Mouse (Mus musculus) MEL (cell line): Measurements from ENCODE around the gene Ube2e1. TPM values are rescaled to one million over a fixed set of nuclear protein-coding genes. Genes with fewer than 3 reads are reported as not detected.
"Not testable (repeated sequence)": the region's sequence is repeated elsewhere in the genome, so short reads cannot be mapped to it uniquely, and the experiment has no call there.

Source experiments
- DNase-seq: peaks from one replicate; pipeline ENCODE4 v3.0.0; 2011; ENCODE audit warnings: low read depth, low spot score
- H3K27ac ChIP-seq: 2 replicates; pipeline ENCODE4 v1.5.1; 2012; ENCODE audit warnings: low read depth, mild to moderate bottlenecking, control low read depth, low read length, moderate library complexity; ENCODE audit not compliant: control insufficient read depth
- H3K27me3 ChIP-seq, 2 experiments: fragments of 150-350 bp in 1 of 2; sonication (generic) in 1 of 2; 2 replicates each; pipeline ENCODE4 v1.6.1; 2012; ENCODE audit warnings: low read length in 2 of 2, mild to moderate bottlenecking in 2 of 2, improper control_type of control experiment in 1 of 2, moderate library complexity in 1 of 2; ENCODE audit not compliant: insufficient read depth in 2 of 2, control insufficient read depth in 1 of 2
- H3K36me3 ChIP-seq, 2 experiments: 2 replicates each; pipeline ENCODE4 v1.6.1; 2012 to 2014; ENCODE audit warnings: low read length in 2 of 2, improper control_type of control experiment in 1 of 2, inconsistent platforms in 1 of 2, mild to moderate bottlenecking in 1 of 2; ENCODE audit not compliant: insufficient read depth in 2 of 2, control insufficient read depth in 1 of 2
- H3K4me1 ChIP-seq, 2 experiments: fragments of 150-350 bp in 1 of 2; sonication (generic) in 1 of 2; 2 replicates each; pipeline ENCODE4 v1.6.1; 2012; ENCODE audit warnings: low read length in 2 of 2, improper control_type of control experiment in 1 of 2, mild to moderate bottlenecking in 1 of 2; ENCODE audit not compliant: insufficient read depth in 2 of 2, control insufficient read depth in 1 of 2
- H3K4me3 ChIP-seq, 2 experiments: fragments of 150-350 bp in 1 of 2; sonication (generic) in 1 of 2; 2 replicates each; pipeline ENCODE4 v1.5.1; 2012; ENCODE audit warnings: low read depth in 2 of 2, low read length in 2 of 2, mild to moderate bottlenecking in 2 of 2, moderate library complexity in 2 of 2, control low read depth in 1 of 2, improper control_type of control experiment in 1 of 2; ENCODE audit not compliant: control insufficient read depth in 1 of 2, insufficient read depth in 1 of 2
- H3K79me2 ChIP-seq: 2 replicates; pipeline ENCODE4 v1.6.1; 2012; ENCODE audit warnings: mild to moderate bottlenecking, low read length, moderate library complexity; ENCODE audit not compliant: control insufficient read depth, poor library complexity, insufficient read depth
- H3K9ac ChIP-seq: 2 replicates; pipeline ENCODE4 v1.6.1; 2012; ENCODE audit warnings: low read depth, mild to moderate bottlenecking, control low read depth, low read length, moderate library complexity; ENCODE audit not compliant: control insufficient read depth, poor library complexity, severe bottlenecking
- H3K9me3 ChIP-seq: fragments of 150-350 bp; sonication (generic); replicated peaks from 2 replicates; pipeline ENCODE4 v1.6.1; 2012; ENCODE audit warnings: mild to moderate bottlenecking, low read length, improper control_type of control experiment, moderate library complexity; ENCODE audit not compliant: insufficient read depth
- CHD1 ChIP-seq: IDR thresholded peaks from 2 replicates; pipeline ENCODE4 v1.6.1; 2012; ENCODE audit warnings: low read depth, mild to moderate bottlenecking, inconsistent platforms, low read length, improper control_type of control experiment
- EP300 ChIP-seq, 2 experiments: IDR thresholded peaks; 2 replicates each; pipeline ENCODE4 v1.6.1; 2011; ENCODE audit warnings: improper control_type of control experiment in 2 of 2, low read length in 2 of 2, low read depth in 1 of 2, mild to moderate bottlenecking in 1 of 2
- ETS1 ChIP-seq: IDR thresholded peaks from 2 replicates; pipeline ENCODE4 v1.6.1; 2012; ENCODE audit warnings: low read depth, mild to moderate bottlenecking, inconsistent platforms, low read length, improper control_type of control experiment, moderate library complexity
- GATA1 ChIP-seq: IDR thresholded peaks from 2 replicates; pipeline ENCODE4 v1.6.1; 2011; ENCODE audit warnings: low read depth, low read length, improper control_type of control experiment
- MAX ChIP-seq: IDR thresholded peaks from 2 replicates; pipeline ENCODE4 v1.6.1; 2011; ENCODE audit warnings: low read length, improper control_type of control experiment
- POLR2AphosphoS2 ChIP-seq: IDR thresholded peaks from 2 replicates; pipeline ENCODE4 v1.6.1; 2011; ENCODE audit warnings: low read length, improper control_type of control experiment
- SIN3A ChIP-seq: IDR thresholded peaks from 2 replicates; pipeline ENCODE4 v1.6.1; 2012; ENCODE audit warnings: low read length, improper control_type of control experiment, inconsistent platforms
- TBP ChIP-seq: IDR thresholded peaks from 2 replicates; pipeline ENCODE4 v1.8.0; 2011; ENCODE audit warnings: low read depth, low read length, improper control_type of control experiment
- USF1 ChIP-seq: IDR thresholded peaks from 2 replicates; pipeline ENCODE4 v1.6.1; 2014; ENCODE audit warnings: low read depth, mild to moderate bottlenecking, inconsistent platforms, low read length, improper control_type of control experiment, moderate library complexity
- ZC3H11A ChIP-seq: IDR thresholded peaks from 2 replicates; pipeline ENCODE4 v1.6.1; 2012; ENCODE audit warnings: low read depth, mild to moderate bottlenecking, inconsistent platforms, low read length, improper control_type of control experiment
- ZNF384 ChIP-seq: IDR thresholded peaks from 2 replicates; pipeline ENCODE4 v1.6.1; 2012; ENCODE audit warnings: low read depth, mild to moderate bottlenecking, inconsistent platforms, low read length, improper control_type of control experiment
- polyA plus RNA-seq, 2 experiments: library from polyadenylated mRNA; stranded (reverse) in 1 of 2; unstranded in 1 of 2; fragments of >175 nt in 1 of 2; fragments of >200 nt in 1 of 2; gene quantifications; 2 replicates each; pipeline versions ENCODE4 v1.2.1 to v1.2.4; 2012; ENCODE audit warnings: low replicate concordance in 2 of 2, low read depth in 1 of 2; ENCODE audit not compliant: insufficient read length in 2 of 2, insufficient read depth in 1 of 2, missing spikeins in 1 of 2
- total RNA-seq: library from RNA; depleted of rRNA; stranded (reverse); fragments of 300-350 nt; gene quantifications from 2 replicates; pipeline ENCODE4 v1.2.3, GENCODE M21; 2012

The Ube2e1 gene
- total and polyA plus RNA-seq, 3 experiments: 43.0 to 246 (median 240) TPM

DNA sequence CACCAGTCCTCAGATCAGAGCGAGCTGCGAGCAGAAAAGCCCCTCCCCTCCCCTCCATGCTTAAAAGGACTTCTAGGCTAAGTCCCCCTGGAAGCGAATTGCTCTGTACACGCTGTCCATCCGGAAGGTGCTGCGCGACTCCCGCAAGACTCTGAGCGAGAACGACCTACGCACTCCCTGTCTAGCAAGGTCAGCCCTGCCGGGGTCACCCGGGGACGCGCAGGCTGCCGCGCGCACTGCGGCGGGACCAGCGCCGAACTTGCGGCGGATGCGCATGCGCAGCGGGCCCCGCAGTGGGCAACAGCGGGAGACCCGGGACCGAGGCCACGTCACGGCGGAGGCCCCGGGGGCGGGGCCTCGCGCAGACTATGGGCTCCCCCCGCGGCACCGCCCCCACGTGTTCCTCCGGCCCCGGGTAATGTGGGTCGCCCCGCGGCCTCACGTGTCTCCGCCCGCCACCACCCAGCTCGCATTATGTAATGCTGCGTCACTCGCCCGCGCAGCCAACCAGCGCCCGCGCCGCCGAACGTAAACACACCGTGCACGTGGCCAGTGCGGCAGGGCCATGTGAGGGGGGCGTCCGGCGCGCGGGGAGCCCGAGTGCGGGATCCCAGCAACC lies 93.4 kb downstream of the Ube2e1 start (continued):
- peak; percentile 70; the same call in 1 of the 2 replicates for TF ChIP-seq ETS1
- TF ChIP-seq GATA1: no peak
- TF ChIP-seq POLR2AphosphoS2: no peak; the same call in 1 of the 2 replicates

GRCm38 (mm10) chr14:18237381-18237780 lies 94.3 kb downstream of the Ube2e1 start:
- H3K36me3 ChIP-seq: peaks cover 0 to 20% of the 10 kb centered on the region in 2 experiments; a peak in 2 of 4 replicates
- H3K4me1 ChIP-seq: peaks cover 5 to 10% of the 10 kb centered on the region in 2 experiments
- no peak for TF ChIP-seq ZNF384
- no peak for TF ChIP-seq CHD1
- TF ChIP-seq POLR2AphosphoS2: no peak
- peak overlapping the region; percentile 90 for H3K27ac ChIP-seq
- H3K9me3 ChIP-seq: no peaks in the 10 kb centered on the region
- no peak for DNase-seq
- H3K9ac ChIP-seq: peak overlapping the region; percentile 93; the same call in 1 of the 2 replicates
- H3K4me3 ChIP-seq: peak overlapping the region; percentile 10 to 79; a peak in 2 of 4 replicates
- no peaks in the 10 kb centered on the region for H3K27me3 ChIP-seq
- H3K79me2 ChIP-seq: peaks cover 3% of the 10 kb centered on the region; the same call in 1 of the 2 replicates

DNA sequence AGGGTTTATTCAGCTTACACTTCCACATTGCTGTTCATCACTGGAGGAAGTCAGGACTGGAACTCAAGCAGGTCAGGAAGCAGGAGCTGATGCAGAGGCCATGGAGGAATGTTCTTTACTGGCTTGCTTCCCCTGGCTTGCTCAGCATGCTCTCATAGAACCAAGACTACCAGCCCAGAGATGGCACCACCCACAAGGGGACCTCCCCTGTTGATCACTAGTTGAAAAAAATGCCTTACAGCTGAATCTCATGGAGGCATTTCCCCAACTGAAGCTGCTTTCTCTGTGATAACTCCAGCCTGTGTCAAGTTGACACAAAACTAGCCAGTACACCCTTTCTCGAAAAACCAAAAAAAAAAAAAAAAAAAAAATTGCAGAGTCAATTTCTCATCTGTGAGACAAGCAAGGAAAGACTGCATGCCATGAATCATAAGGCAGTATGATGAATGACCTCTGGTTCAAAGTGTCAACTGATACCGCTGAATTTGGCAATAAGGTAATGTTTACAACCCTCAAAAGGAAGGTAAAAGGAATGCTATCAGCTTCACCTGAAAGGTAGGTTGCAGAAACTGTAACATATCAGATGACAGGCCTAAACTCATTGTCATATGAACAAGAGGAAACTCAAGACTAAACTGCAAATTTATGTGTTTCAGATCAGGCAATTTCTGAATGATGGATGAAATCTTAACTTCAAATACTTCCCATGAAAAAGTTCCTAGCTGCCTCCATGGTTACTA lies 95.0 kb downstream of the Ube2e1 start:
- DNase-seq, H3K4me3 ChIP-seq, H3K4me1 ChIP-seq, H3K27ac ChIP-seq, H3K9ac ChIP-seq, H3K27me3 ChIP-seq, H3K9me3 ChIP-seq, H3K79me2 ChIP-seq: not testable (repeated sequence)
- peak; percentile 51 for TF ChIP-seq ZNF384
- peaks cover 0 to 20% of the 10 kb centered on the region in 2 experiments; a peak in 2 of 4 replicates for H3K36me3 ChIP-seq

DNA sequence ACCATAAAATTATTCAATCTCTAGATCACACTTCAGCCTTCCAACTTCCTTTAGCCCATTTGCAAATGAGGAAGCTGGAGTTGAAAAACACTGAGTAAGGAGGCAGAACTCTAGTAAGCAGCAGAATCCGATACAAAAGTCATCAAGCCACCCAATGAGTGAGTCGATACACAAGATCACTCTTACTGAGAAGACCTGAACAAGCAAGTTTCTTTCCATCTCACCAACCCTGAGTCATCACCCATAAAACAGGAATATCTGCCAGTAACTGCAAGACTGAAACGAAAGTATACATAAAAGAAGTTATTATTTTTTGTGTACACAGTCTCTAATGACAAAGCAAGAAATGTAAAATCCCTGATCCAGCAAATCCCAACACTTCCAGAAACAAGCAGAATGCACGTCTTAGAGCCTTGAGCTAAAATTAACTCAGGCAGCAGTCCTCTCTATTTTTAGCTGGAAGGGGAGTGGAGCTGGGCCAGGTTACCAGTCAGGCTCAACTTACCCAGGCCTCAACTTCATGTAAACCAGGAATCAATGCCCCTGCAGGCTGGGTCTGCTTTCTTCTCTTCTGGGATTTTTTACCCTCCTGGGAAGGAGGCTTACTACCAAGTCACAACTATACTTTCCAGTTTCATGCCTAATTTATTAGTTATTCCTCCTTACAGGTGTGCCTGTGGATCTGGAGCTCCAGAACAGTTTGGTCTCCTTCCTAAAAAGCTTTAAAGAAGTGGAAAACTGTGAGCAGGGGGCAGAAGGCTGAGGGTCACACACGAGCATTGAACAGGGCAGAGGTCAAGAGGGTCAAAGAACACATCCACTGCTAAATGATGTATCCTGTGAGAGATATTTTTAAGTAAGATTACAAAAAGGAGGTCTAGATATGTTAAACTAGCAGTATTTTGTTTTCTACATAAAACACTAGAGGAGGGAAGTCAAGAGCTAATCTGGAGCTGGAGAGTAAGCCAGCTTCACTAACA lies 97.4 kb downstream of the Ube2e1 start:
- Histone ChIP-seq H3K4me1 (peaks cover 2 to 10% of the 10 kb centered on the region in 2 experiments), H3K27me3 (no peaks in the 10 kb centered on the region), H3K27ac (peak overlapping the region; percentile 15), H3K9ac (peak overlapping the region; percentile 47), H3K9me3 (no peaks in the 10 kb centered on the region), H3K79me2 (peaks cover 3% of the 10 kb centered on the region; the same call in 1 of the 2 replicates), H3K36me3 (peaks cover 0 to 16% of the 10 kb centered on the region in 2 experiments; a peak in 2 of 4 replicates), H3K4me3 (peak overlapping the region; percentile 26 to 44)
- TF ChIP-seq EP300 (IDR thresholded peaks at IDR 0.05; ENCODE audit: low read depth in 1 of 2, low read length in 2 of 2): 0 out of 4 replicates have a peak, but pooled peaks of 1 of the 2 experiments have one; percentile 9
- TF ChIP-seq ETS1: 0 out of 2 replicates have a peak, but pooled peaks have one; percentile 16
- TF ChIP-seq MAX: peak; percentile 1; the same call in 1 of the 2 replicates
- 0 out of 2 replicates have a peak, but pooled peaks have one; percentile 26 for TF ChIP-seq TBP
- TF ChIP-seq SIN3A: peak; percentile 37; the same call in 1 of the 2 replicates
- no peak for TF ChIP-seq USF1
- no peak for TF ChIP-seq ZC3H11A
- DNase-seq: peak; percentile 74
